Mouse (Mus musculus): ENCODE measurements around the gene Akt3. TPM values are rescaled to one million over a fixed set of nuclear protein-coding genes. Genes with fewer than 3 reads are reported as not detected.

Akt3 gene
- total RNA-seq (2017): 72.0 to 92.1 TPM (median 76.6 TPM) in 3 replicates

DNA sequence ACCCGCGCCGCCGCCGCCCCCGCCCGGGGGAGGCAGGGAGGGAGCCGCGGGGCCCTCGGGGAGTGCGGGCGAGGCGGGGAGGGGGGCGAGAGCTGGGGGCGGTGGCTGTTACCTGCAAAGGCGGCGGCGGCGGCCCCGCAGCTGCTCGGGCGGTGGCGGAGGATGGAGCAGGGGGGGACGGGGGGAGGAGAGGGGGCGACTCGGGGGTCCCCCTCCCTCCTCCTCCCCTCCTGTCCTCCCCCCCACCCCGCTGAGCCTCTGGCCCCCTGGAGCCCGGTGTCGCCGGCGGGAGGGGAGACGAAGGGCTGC, at the start of gene Akt3:
TSS of gene Akt3 (minus strand) at position 170 of the 309 bp plus-strand sequence.
- ATAC-seq (replicated peaks; ENCODE audit: insufficient number of reproducible peaks, low FRiP score, low TSS enrichment, poor library complexity, severe bottlenecking): no peak

- ATAC-seq (replicated peaks; ENCODE audit: insufficient number of reproducible peaks, low FRiP score, low TSS enrichment, poor library complexity, severe bottlenecking): no peak
Measured at GRCm38 (mm10) chr1:177307549-177307948, 49.5 kb upstream of the Akt3 start.

GRCm38 (mm10) chr1:177298231-177298630, 40.2 kb upstream of the Akt3 start:
- no peak for ATAC-seq (replicated peaks; ENCODE audit: insufficient number of reproducible peaks, low FRiP score, low TSS enrichment, poor library complexity, severe bottlenecking)

GRCm38 (mm10) chr1:177286764-177287163, 28.8 kb upstream of the Akt3 start:
- no peak for ATAC-seq (replicated peaks; ENCODE audit: insufficient number of reproducible peaks, low FRiP score, low TSS enrichment, poor library complexity, severe bottlenecking)

DNA sequence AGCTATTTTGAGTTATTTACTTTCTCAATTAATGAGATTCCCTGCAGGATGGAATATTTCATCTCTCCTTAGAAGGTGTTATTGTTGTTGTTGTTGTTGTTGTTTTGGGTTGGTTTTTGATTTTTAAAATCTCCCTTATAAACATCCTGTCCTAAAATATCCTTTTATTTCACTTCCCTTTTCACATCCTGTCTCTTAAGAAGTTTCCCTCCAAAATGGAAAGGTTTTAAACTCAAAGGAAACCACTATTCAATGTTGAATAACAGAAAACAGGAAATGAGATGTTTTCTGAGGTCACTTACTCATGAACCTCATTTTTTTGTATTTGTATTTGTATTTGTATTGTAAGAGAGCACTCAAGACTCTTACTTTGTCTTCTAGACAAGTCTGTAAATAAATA, 23.9 kb upstream of the Akt3 start:
- 0 out of 2 replicates have a peak, but pooled peaks have one; percentile 29 for ATAC-seq (replicated peaks; ENCODE audit: insufficient number of reproducible peaks, low FRiP score, low TSS enrichment, poor library complexity, severe bottlenecking)

DNA sequence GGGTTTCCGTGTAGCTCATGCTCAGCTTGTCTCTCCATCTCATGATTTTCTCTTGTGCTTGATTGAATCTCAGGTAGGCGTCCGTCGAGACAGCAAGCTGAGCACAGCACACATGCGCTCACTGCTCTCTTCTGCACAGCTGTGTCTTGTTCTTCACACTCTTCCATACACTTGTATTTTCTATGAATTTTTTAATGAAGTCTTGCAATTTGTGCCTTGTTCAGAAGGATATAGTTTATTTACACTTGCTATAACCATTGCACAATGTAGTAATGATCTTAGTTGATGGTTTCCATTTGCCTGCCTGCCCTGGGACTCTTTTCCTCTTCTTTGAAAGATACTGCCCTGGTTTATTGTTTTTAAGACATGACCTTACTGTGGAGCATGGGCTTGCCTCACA, 19.4 kb upstream of the Akt3 start:
- no peak for ATAC-seq (replicated peaks; ENCODE audit: insufficient number of reproducible peaks, low FRiP score, low TSS enrichment, poor library complexity, severe bottlenecking)

GRCm38 (mm10) chr1:177267645-177268044, 9.6 kb upstream of the Akt3 start:
- ATAC-seq (replicated peaks; ENCODE audit: insufficient number of reproducible peaks, low FRiP score, low TSS enrichment, poor library complexity, severe bottlenecking): no peak

- ATAC-seq (replicated peaks; ENCODE audit: insufficient number of reproducible peaks, low FRiP score, low TSS enrichment, poor library complexity, severe bottlenecking): no peak
Measured at GRCm38 (mm10) chr1:177262926-177263325, 4.9 kb upstream of the Akt3 start.

- no peak for ATAC-seq (replicated peaks; ENCODE audit: insufficient number of reproducible peaks, low FRiP score, low TSS enrichment, poor library complexity, severe bottlenecking)
Measured at GRCm38 (mm10) chr1:177260796-177261195, 2.8 kb upstream of the Akt3 start.

DNA sequence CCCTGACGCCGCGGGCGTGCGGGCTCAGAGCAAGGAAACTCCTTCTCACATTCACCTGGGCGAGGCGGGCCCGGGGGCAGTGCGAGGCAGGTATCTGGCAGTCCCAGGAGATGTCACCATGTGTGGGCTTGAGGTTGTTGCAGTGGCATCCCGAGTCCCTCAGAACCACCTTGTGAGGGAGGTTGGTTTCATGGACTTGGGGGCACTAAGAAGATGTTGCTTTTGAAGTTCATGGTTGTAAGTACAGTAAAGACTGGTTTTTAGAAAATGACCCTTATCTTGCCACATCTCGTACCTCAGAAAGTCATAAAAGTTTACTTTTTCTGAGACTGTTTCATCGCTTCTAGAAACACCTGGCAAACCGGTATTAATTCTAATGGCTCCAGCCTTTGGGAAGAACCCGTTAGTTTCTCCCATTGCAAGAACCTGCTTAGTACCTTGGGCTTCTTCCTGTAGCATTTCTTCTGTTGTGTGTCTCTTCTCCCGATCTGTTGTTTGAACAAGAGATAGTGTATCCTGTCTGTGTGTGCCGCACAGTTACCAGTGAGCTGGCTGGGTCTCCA, 1.1 kb upstream of the Akt3 start:
- no peak for ATAC-seq (replicated peaks; ENCODE audit: insufficient number of reproducible peaks, low FRiP score, low TSS enrichment, poor library complexity, severe bottlenecking)

GRCm38 (mm10) chr1:177258343-177259037, 487 bp upstream of the Akt3 start:
- ATAC-seq (replicated peaks; ENCODE audit: insufficient number of reproducible peaks, low FRiP score, low TSS enrichment, poor library complexity, severe bottlenecking): peak; percentile 48; the same call in 1 of the 2 replicates

DNA sequence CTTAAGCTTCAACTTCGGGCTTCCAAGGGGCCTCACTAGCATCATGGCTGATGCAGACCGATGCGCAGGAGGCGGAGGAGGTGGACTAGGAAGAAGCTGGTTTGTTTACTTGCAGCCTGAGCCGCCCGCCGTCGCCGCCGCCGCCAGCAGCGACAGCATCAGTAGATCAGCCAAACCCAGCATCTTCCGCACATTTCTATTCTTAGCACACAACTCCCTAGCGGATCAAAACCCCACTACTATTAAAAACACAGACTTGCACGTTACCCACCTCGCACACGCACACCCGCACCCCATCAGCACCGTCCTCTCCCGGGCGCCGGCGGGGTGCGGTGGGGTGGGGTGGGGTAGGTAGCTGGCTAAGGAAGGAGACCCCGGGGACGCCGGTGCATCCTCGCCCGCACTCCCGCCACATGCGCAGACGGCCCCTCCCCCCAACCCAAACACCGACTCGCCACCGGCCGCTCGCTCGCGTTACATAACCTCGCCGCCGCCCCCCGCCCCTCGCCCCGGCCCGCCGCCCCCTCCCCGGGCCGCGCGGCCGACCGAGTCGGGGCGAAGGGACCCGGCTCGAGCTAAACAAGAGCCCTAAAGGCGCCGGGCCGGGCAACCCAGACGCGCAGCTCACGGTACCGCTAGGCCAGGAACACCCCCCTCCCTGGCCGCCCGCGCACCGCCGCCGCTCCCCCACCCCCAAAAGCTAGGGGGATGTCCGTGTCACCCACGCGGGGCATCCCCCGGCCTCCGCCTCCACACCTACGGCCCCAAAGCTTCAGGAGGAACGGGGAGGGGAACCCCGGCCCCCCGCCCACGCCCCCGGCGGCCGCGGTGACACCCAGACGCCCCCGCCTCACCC, 597 bp downstream of the Akt3 start:
- ATAC-seq (replicated peaks; ENCODE audit: insufficient number of reproducible peaks, low FRiP score, low TSS enrichment, poor library complexity, severe bottlenecking): peak; percentile 46

DNA sequence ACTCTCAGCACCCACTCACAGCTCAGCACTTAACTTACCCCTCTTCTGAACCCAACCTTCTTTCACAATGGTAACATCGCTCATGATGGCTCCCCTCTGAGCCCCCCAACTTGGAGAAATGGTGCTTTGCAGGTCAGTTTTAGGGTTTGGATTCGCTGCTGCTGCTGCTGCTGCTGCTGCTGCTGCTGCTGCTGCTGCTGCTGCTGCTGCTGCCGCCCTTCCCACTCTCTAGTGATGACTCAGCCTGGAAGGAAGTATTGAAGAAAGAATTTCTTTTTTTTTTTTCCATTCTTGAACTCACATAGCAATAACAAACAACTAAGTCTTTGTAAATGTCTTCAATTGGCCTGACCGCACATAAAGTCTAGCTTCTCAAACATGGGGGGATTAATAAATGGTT, 9.4 kb downstream of the Akt3 start:
- ATAC-seq (replicated peaks; ENCODE audit: insufficient number of reproducible peaks, low FRiP score, low TSS enrichment, poor library complexity, severe bottlenecking): no peak

- ATAC-seq (replicated peaks; ENCODE audit: insufficient number of reproducible peaks, low FRiP score, low TSS enrichment, poor library complexity, severe bottlenecking): no peak
Measured at GRCm38 (mm10) chr1:177238368-177238767, 19.6 kb downstream of the Akt3 start.

- peak; percentile 47; the same call in 1 of the 2 replicates for ATAC-seq (replicated peaks; ENCODE audit: insufficient number of reproducible peaks, low FRiP score, low TSS enrichment, poor library complexity, severe bottlenecking)
Measured at GRCm38 (mm10) chr1:177236695-177237094, 21.3 kb downstream of the Akt3 start.

DNA sequence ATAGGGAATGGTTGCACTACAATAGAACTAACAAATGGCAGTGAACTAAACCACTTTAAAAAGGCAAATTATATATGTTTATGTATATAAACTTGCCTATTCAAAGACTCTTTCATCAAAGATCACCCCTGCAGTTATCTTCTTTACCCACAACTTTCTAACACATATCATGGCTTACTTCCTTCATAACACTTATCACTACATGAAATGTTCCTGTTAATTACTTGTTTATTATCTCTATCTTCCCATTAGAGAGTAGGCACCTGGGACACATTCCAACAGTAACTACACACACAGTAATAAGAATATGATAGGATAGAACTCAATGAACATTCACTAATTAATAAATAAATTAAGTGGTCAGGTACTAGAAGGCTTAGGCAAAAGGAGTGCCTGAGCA, 21.8 kb downstream of the Akt3 start:
- ATAC-seq (replicated peaks; ENCODE audit: insufficient number of reproducible peaks, low FRiP score, low TSS enrichment, poor library complexity, severe bottlenecking): no peak

DNA sequence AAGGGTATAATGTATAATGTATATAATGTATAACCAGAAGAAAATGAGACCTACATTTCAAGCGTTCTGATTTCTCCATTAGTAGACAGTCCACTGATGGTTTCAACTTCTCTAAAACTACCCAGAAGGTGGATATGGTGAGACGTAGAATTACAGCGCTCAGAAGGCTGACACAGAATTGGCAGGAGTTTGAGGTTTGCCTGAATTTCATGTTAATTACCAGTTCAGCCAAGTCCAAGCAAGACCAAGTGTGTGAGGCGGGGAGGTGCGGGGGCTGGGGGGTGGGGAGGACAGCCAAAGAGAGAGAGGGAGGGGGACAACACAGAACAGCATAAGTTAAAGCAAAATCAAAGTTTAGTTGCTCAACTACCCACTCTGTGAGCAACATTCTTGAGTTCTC, 23.5 kb downstream of the Akt3 start:
- ATAC-seq (replicated peaks; ENCODE audit: insufficient number of reproducible peaks, low FRiP score, low TSS enrichment, poor library complexity, severe bottlenecking): no peak

DNA sequence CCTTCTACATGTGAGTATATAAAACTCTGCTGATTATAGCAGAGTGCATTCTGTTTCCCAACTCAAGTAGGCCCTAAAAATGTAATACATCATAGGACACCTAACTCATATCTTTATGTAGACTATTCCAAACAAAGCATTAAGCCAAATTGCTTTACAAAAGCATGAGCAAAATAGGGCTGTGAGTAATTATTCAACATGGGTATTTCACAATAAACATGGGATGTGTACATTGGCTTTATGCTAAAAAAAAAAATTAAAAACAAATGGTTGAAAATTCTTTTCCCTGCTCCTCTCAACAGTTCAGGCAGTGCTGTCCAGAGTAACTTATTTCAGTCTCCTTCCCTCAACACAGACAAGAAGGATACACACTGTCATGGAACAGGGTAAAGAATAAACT, 26.9 kb downstream of the Akt3 start:
- ATAC-seq (replicated peaks; ENCODE audit: insufficient number of reproducible peaks, low FRiP score, low TSS enrichment, poor library complexity, severe bottlenecking): no peak

- no peak for ATAC-seq (replicated peaks; ENCODE audit: insufficient number of reproducible peaks, low FRiP score, low TSS enrichment, poor library complexity, severe bottlenecking)
Measured at GRCm38 (mm10) chr1:177198978-177199377, 59.0 kb downstream of the Akt3 start.

- ATAC-seq (replicated peaks; ENCODE audit: insufficient number of reproducible peaks, low FRiP score, low TSS enrichment, poor library complexity, severe bottlenecking): no peak
Measured at GRCm38 (mm10) chr1:177195224-177195623, 62.8 kb downstream of the Akt3 start.

Data from monocyte, adult 5-6 weeks (primary cell).